In the genomic region with DNA sequence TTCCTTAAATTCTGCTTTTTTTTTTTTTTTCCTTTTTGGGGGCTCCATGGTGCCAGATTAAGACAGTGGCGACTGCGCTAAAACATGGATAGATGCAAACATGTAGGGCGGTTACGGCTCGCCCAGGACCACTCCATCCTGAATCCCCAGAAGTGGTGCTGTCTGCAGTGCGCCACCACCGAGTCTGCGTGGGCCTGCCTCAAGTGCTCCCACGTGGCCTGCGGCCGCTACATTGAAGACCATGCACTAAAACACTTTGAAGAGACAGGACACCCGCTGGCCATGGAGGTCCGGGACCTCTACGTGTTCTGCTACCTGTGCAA, we compare ENCODE assay signal across 8 mouse cellular contexts. TPM values are rescaled to one million over a fixed set of nuclear protein-coding genes. Genes with fewer than 3 reads are reported as not detected.
DNase-seq lines count a peak whose midpoint lies in the region; ATAC-seq lines count a peak whose summit lies in the region.

No protein-coding gene starts in this region.

- H3K4me3 ChIP-seq in heart, embryonic 16.5 days (ENCODE audit: low read length) = peak overlapping the region; percentile 60
- peak overlapping the region; percentile 53 for H3K4me3 ChIP-seq in hindbrain, embryonic 10.5 days
- H3K4me3 ChIP-seq in midbrain, embryonic 10.5 days = peak overlapping the region; percentile 59

- H3K9me3 ChIP-seq in heart, embryonic 16.5 days (replicated peaks; ENCODE audit: control insufficient read depth, low read length) = no peaks in the 10 kb centered on the region
- H3K9me3 ChIP-seq in hindbrain, embryonic 10.5 days = no peaks in the 10 kb centered on the region
- no peaks in the 10 kb centered on the region for H3K9me3 ChIP-seq in midbrain, embryonic 10.5 days (replicated peaks)

- peaks cover 8% of the 10 kb centered on the region; the same call in 1 of the 2 replicates for H3K27me3 ChIP-seq in heart, embryonic 16.5 days (ENCODE audit: control insufficient read depth, insufficient read depth, low read length)
- peaks cover 48% of the 10 kb centered on the region for H3K27me3 ChIP-seq in hindbrain, embryonic 10.5 days (ENCODE audit: insufficient read depth, poor library complexity, severe bottlenecking)
- peaks cover 53% of the 10 kb centered on the region for H3K27me3 ChIP-seq in midbrain, embryonic 10.5 days (ENCODE audit: low read depth, poor library complexity, severe bottlenecking)

- H3K4me1 ChIP-seq in heart, embryonic 16.5 days (ENCODE audit: control insufficient read depth, insufficient read depth, low read length) = peaks cover 9% of the 10 kb centered on the region
- peaks cover 34% of the 10 kb centered on the region for H3K4me1 ChIP-seq in hindbrain, embryonic 10.5 days (replicated peaks)
- peaks cover 27% of the 10 kb centered on the region for H3K4me1 ChIP-seq in midbrain, embryonic 10.5 days

- no peak overlapping the region for H3K27ac ChIP-seq in heart, embryonic 16.5 days (ENCODE audit: low read length)
- peak overlapping the region; percentile 76 for H3K27ac ChIP-seq in hindbrain, embryonic 10.5 days
- peak overlapping the region; percentile 75 for H3K27ac ChIP-seq in midbrain, embryonic 10.5 days (replicated peaks)

- ATAC-seq in heart, embryonic 16.5 days (replicated peaks; ENCODE audit: extremely low read depth, insufficient read depth, low FRiP score) = peak; percentile 18; the same call in 1 of the 2 replicates
- ATAC-seq in common myeloid progenitor, adult 5-6 weeks (replicated peaks; ENCODE audit: low read depth, poor library complexity, severe bottlenecking) = 0 out of 2 replicates have a peak, but pooled peaks have one; percentile 13

- no peak for DNase-seq in heart, adult 8-10 months (ENCODE audit: low spot score)
- DNase-seq in hindbrain, embryonic 10.5 days (ENCODE audit: low spot score) = no peak
- DNase-seq in midbrain, embryonic 10.5 days (ENCODE audit: low spot score) = no peak
- no peak for DNase-seq in adrenal gland, adult 18-20 months (ENCODE audit: low spot score in 2 of 2)
- DNase-seq in natural killer cell, adult 2 months (ENCODE audit: low spot score in 2 of 2) = no peak
- no peak for DNase-seq in kidney, adult 9 months

- peak overlapping the region; percentile 69 for H3K9ac ChIP-seq in heart, embryonic 16.5 days (ENCODE audit: low read length)

- peaks cover 4% of the 10 kb centered on the region; the same call in 1 of the 2 replicates for H3K36me3 ChIP-seq in heart, embryonic 16.5 days (ENCODE audit: control insufficient read depth, insufficient read depth)
- peaks cover 26% of the 10 kb centered on the region for H3K36me3 ChIP-seq in hindbrain, embryonic 10.5 days
- H3K36me3 ChIP-seq in midbrain, embryonic 10.5 days = peaks cover 34% of the 10 kb centered on the region

- H3K4me2 ChIP-seq in heart, embryonic 16.5 days (ENCODE audit: low read depth, low read length) = peak overlapping the region; percentile 87

- WGBS in heart, embryonic 16.5 days = 27% methylated on average over 14 of the region's 14 CpGs
- 10% methylated on average over 14 of the region's 14 CpGs for WGBS in hindbrain, embryonic 10.5 days
- 10% methylated on average over 14 of the region's 14 CpGs for WGBS in midbrain, embryonic 10.5 days

RNA-seq across cellular contexts. Expression of gene Tomm6, which starts 16.2 kb away (rescaled TPM):
- polyA plus RNA-seq in heart, embryonic 16.5 days (2015; fragmentation: Nextera tagmentation; extraction: Ambion mirVana) = 274 and 295 TPM in 2 replicates
- 100 to 1,000 TPM; 103 to 121 (median 114) TPM for total RNA-seq in heart, adult 8-10 months (2022)
- total RNA-seq in common myeloid progenitor, adult 5-6 weeks (2017) = 64.8 and 74.6 TPM in 2 replicates
- 369 and 408 TPM in 2 replicates for polyA plus RNA-seq in hindbrain, embryonic 10.5 days (2016; fragmentation: Nextera tagmentation; extraction: Ambion mirVana)
- polyA plus RNA-seq in midbrain, embryonic 10.5 days (2016; fragmentation: Nextera tagmentation; extraction: Ambion mirVana) = 363 and 364 TPM in 2 replicates
- 100 to 1,000 TPM; 247 to 266 TPM for total RNA-seq in adrenal gland, adult 18-20 months (2021)

RNA-seq across cellular contexts. Expression of gene Frs3, which starts 16.9 kb away (rescaled TPM):
- 3.9 and 5.1 TPM in 2 replicates for polyA plus RNA-seq in heart, embryonic 16.5 days (2015; fragmentation: Nextera tagmentation; extraction: Ambion mirVana)
- 1 to 10 TPM; 4.8 to 7.5 (median 4.9) TPM for total RNA-seq in heart, adult 8-10 months (2022)
- 0.92 and 1.6 TPM in 2 replicates for total RNA-seq in common myeloid progenitor, adult 5-6 weeks (2017)
- 9.5 and 12.7 TPM in 2 replicates for polyA plus RNA-seq in hindbrain, embryonic 10.5 days (2016; fragmentation: Nextera tagmentation; extraction: Ambion mirVana)
- polyA plus RNA-seq in midbrain, embryonic 10.5 days (2016; fragmentation: Nextera tagmentation; extraction: Ambion mirVana) = 10.3 and 13.6 TPM in 2 replicates
- total RNA-seq in adrenal gland, adult 18-20 months (2021) = 1 to 10 TPM; 4.9 to 7.1 TPM

RNA-seq across cellular contexts. Expression of gene Gm21981, which starts 22.3 kb away (rescaled TPM):
- polyA plus RNA-seq in heart, embryonic 16.5 days (2015; fragmentation: Nextera tagmentation; extraction: Ambion mirVana) = 0.24 and 0.39 TPM in 2 replicates
- total RNA-seq in heart, adult 8-10 months (2022) = under 1 TPM; 0.31 to 0.68 (median 0.48) TPM
- 0.10 and 0.41 TPM in 2 replicates for total RNA-seq in common myeloid progenitor, adult 5-6 weeks (2017)
- 0.27 and 0.86 TPM in 2 replicates for polyA plus RNA-seq in hindbrain, embryonic 10.5 days (2016; fragmentation: Nextera tagmentation; extraction: Ambion mirVana)
- 0.44 and 0.48 TPM in 2 replicates for polyA plus RNA-seq in midbrain, embryonic 10.5 days (2016; fragmentation: Nextera tagmentation; extraction: Ambion mirVana)
- under 1 TPM; 0.58 to 0.96 TPM for total RNA-seq in adrenal gland, adult 18-20 months (2021)

RNA-seq across cellular contexts. Expression of gene Prickle4, which starts 22.6 kb away (rescaled TPM):
- polyA plus RNA-seq in heart, embryonic 16.5 days (2015; fragmentation: Nextera tagmentation; extraction: Ambion mirVana) = 0.72 and 0.84 TPM in 2 replicates
- 1 to 10 TPM; 3.0 to 5.6 (median 3.7) TPM for total RNA-seq in heart, adult 8-10 months (2022)
- total RNA-seq in common myeloid progenitor, adult 5-6 weeks (2017) = 0.27 and 0.34 TPM in 2 replicates
- 0.34 and 0.66 TPM in 2 replicates for polyA plus RNA-seq in hindbrain, embryonic 10.5 days (2016; fragmentation: Nextera tagmentation; extraction: Ambion mirVana)
- 0.35 and 0.44 TPM in 2 replicates for polyA plus RNA-seq in midbrain, embryonic 10.5 days (2016; fragmentation: Nextera tagmentation; extraction: Ambion mirVana)
- 1 to 10 TPM; 4.1 to 5.5 TPM for total RNA-seq in adrenal gland, adult 18-20 months (2021)

RNA-seq across cellular contexts. Expression of gene Usp49, which starts 41.5 kb away (rescaled TPM):
- 2.1 and 3.1 TPM in 2 replicates for polyA plus RNA-seq in heart, embryonic 16.5 days (2015; fragmentation: Nextera tagmentation; extraction: Ambion mirVana)
- 1 to 10 TPM; 3.4 to 4.6 (median 3.7) TPM for total RNA-seq in heart, adult 8-10 months (2022)
- 4.9 and 11.4 TPM in 2 replicates for total RNA-seq in common myeloid progenitor, adult 5-6 weeks (2017)
- 6.7 and 8.4 TPM in 2 replicates for polyA plus RNA-seq in hindbrain, embryonic 10.5 days (2016; fragmentation: Nextera tagmentation; extraction: Ambion mirVana)
- 4.9 and 7.3 TPM in 2 replicates for polyA plus RNA-seq in midbrain, embryonic 10.5 days (2016; fragmentation: Nextera tagmentation; extraction: Ambion mirVana)
- total RNA-seq in adrenal gland, adult 18-20 months (2021) = 1 to 10 TPM; 3.0 to 4.1 TPM
